Mouse (Mus musculus): ENCODE results near the gene Pdk3. TPM values are rescaled to one million over a fixed set of nuclear protein-coding genes. Genes with fewer than 3 reads are reported as not detected.

Gene Pdk3
- total and polyA plus RNA-seq, 3 experiments, result 34.4 to 58.4 TPM; not detected in 1

- Histone ChIP-seq H3K79me2 (ENCODE audit: control insufficient read depth, insufficient read depth, low read length, poor library complexity) (no peaks in the 10 kb centered on the region), H3K36me3 (ENCODE audit: control insufficient read depth in 1 of 2, insufficient read depth in 2 of 2, low read length in 2 of 2) (peaks cover 3 to 10% of the 10 kb centered on the region in 2 experiments; a peak in 3 of 4 replicates), H3K4me3 (ENCODE audit: control insufficient read depth in 1 of 2, insufficient read depth in 1 of 2, low read depth in 2 of 2, low read length in 2 of 2) (no peak overlapping the region), H3K4me1 (ENCODE audit: control insufficient read depth in 1 of 2, insufficient read depth in 2 of 2, low read length in 2 of 2) (peaks cover 3% of the 10 kb centered on the region in 2 experiments; a peak in 3 of 4 replicates), H3K9me3 (replicated peaks; ENCODE audit: insufficient read depth, low read length) (no peaks in the 10 kb centered on the region), H3K27me3 (ENCODE audit: control insufficient read depth in 1 of 2, insufficient read depth in 2 of 2, low read length in 2 of 2) (no peaks in the 10 kb centered on the region), H3K27ac (ENCODE audit: control insufficient read depth, low read depth, low read length) (no peak overlapping the region), H3K9ac (ENCODE audit: control insufficient read depth, low read depth, low read length, poor library complexity, severe bottlenecking) (no peak overlapping the region)
- TF ChIP-seq ETS1 (IDR thresholded peaks at IDR 0.05; ENCODE audit: low read depth, low read length), result peak; percentile 51; the same call in 1 of the 2 replicates
- TF ChIP-seq EP300 (IDR thresholded peaks at IDR 0.05; ENCODE audit: low read depth in 1 of 2, low read length in 2 of 2), result peak; percentile 61 to 74; a peak in 3 of 4 replicates
- TF ChIP-seq GATA1 (IDR thresholded peaks at IDR 0.05; ENCODE audit: low read depth, low read length), result peak; percentile 57; the same call in 1 of the 2 replicates
- no peak for TF ChIP-seq MAFK (IDR thresholded peaks at IDR 0.05; ENCODE audit: borderline replicate concordance, low read depth, low read length)
- no peak for TF ChIP-seq NELFE (IDR thresholded peaks at IDR 0.05; ENCODE audit: low read depth, low read length)
- TF ChIP-seq HCFC1 (IDR thresholded peaks at IDR 0.05; ENCODE audit: low read depth, low read length), result no peak
- TF ChIP-seq UBTF (IDR thresholded peaks at IDR 0.05; ENCODE audit: borderline replicate concordance, insufficient read depth, low read depth, low read length), result no peak
- TF ChIP-seq TCF12 (IDR thresholded peaks at IDR 0.05; ENCODE audit: low read depth, low read length), result peak; percentile 68
- TF ChIP-seq KAT2A (conservative IDR thresholded peaks at IDR 0.05; ENCODE audit: low read depth, low read length), result no peak
- peak; percentile 22 for DNase-seq (ENCODE audit: low read depth, low spot score)
Observed at GRCm38 (mm10) chrX:93789562-93789961, 42.4 kb downstream of the Pdk3 start.

DNA sequence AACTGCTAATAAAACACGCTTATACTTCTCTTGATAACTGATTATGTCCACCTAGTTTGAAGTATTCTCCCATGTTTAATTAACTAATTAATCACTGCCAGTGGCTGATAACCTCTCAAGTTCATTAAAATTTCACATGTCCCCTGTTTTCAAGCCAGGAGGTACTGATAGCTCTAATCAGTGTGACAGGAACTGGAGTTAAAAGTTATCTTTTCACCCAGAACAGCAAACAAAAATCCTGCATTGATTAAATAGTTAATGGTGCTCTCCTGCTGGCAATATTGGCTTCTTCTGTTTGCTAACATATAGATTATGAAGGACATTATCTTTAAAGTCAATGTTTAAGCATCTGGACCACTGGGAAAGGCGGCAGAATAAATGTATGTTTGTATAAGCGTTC lies 71.2 kb downstream of the Pdk3 start:
- no peaks in the 10 kb centered on the region for H3K27me3 ChIP-seq (ENCODE audit: control insufficient read depth in 1 of 2, insufficient read depth in 2 of 2, low read length in 2 of 2)
- no peak for DNase-seq (ENCODE audit: low read depth, low spot score)
- H3K9me3 ChIP-seq (replicated peaks; ENCODE audit: insufficient read depth, low read length), result no peaks in the 10 kb centered on the region
- no peak overlapping the region for H3K4me3 ChIP-seq (ENCODE audit: control insufficient read depth in 1 of 2, insufficient read depth in 1 of 2, low read depth in 2 of 2, low read length in 2 of 2)
- TF ChIP-seq MEF2A (IDR thresholded peaks at IDR 0.05; ENCODE audit: extremely low read depth, insufficient replicate concordance, low read depth, low read length, poor library complexity, severe bottlenecking) (no peak), ZMIZ1 (IDR thresholded peaks at IDR 0.05; ENCODE audit: low read depth, low read length) (no peak), POLR2AphosphoS5 (IDR thresholded peaks at IDR 0.05; ENCODE audit: borderline replicate concordance, low read depth, low read length) (no peak), RCOR1 (IDR thresholded peaks at IDR 0.05; ENCODE audit: low read depth, low read length) (peak; percentile 46; the same call in 1 of the 2 replicates)
- no peaks in the 10 kb centered on the region for H3K79me2 ChIP-seq (ENCODE audit: control insufficient read depth, insufficient read depth, low read length, poor library complexity)
- no peak overlapping the region for H3K27ac ChIP-seq (ENCODE audit: control insufficient read depth, low read depth, low read length)
- H3K9ac ChIP-seq (ENCODE audit: control insufficient read depth, low read depth, low read length, poor library complexity, severe bottlenecking), result no peak overlapping the region
- H3K36me3 ChIP-seq (ENCODE audit: control insufficient read depth in 1 of 2, insufficient read depth in 2 of 2, low read length in 2 of 2), result no peaks in the 10 kb centered on the region; a peak in 1 of 4 replicates
- H3K4me1 ChIP-seq (ENCODE audit: control insufficient read depth in 1 of 2, insufficient read depth in 2 of 2, low read length in 2 of 2), result no peaks in the 10 kb centered on the region

Measured in MEL (cell line).